Mouse (Mus musculus) stomach, embryonic 14.5 days (tissue): ENCODE data around the gene Bcl2l1. TPM values are rescaled to one million over a fixed set of nuclear protein-coding genes. Genes with fewer than 3 reads are reported as not detected.

Experiments
- ATAC-seq: fragments of 200-750 bp; cut with Nextera tagmentation; 2 replicates; pipeline ENCODE4 v1.8.0; 2017; ENCODE audit warnings: low read depth, moderate TSS enrichment; ENCODE audit not compliant: insufficient number of reproducible peaks, insufficient read depth, low FRiP score
- H3K27ac ChIP-seq: fragments of 300-500 bp; sonication (generic); 2 replicates; pipeline ENCODE4 v1.5.1; 2014; ENCODE audit warnings: mild to moderate bottlenecking, low read length, moderate library complexity, mixed read lengths
- H3K27me3 ChIP-seq: fragments of 300-500 bp; sonication (generic); 2 replicates; pipeline ENCODE4 v1.6.1; 2014; ENCODE audit warnings: low read length, control low read depth, mixed read lengths; ENCODE audit not compliant: control insufficient read depth, insufficient read depth
- H3K36me3 ChIP-seq: fragments of 300-500 bp; sonication (generic); 2 replicates; pipeline ENCODE4 v1.6.1; 2014; ENCODE audit warnings: mild to moderate bottlenecking, control low read depth, low read length, moderate library complexity, mixed read lengths; ENCODE audit not compliant: control insufficient read depth, insufficient read depth
- H3K4me1 ChIP-seq: fragments of 300-500 bp; sonication (generic); 2 replicates; pipeline ENCODE4 v1.6.1; 2014; ENCODE audit warnings: low read length, control low read depth, mixed read lengths; ENCODE audit not compliant: control insufficient read depth, insufficient read depth
- H3K4me2 ChIP-seq: fragments of 300-500 bp; sonication (generic); replicated peaks from 2 replicates; pipeline ENCODE4 v1.6.1; 2014; ENCODE audit warnings: low read depth, low read length, control low read depth
- H3K4me3 ChIP-seq: fragments of 300-500 bp; sonication (generic); 2 replicates; pipeline ENCODE4 v1.5.1; 2014; ENCODE audit warnings: low read depth, low read length, control low read depth
- H3K9ac ChIP-seq: fragments of 300-500 bp; sonication (generic); replicated peaks from 2 replicates; pipeline ENCODE4 v1.6.1; 2014; ENCODE audit warnings: low read depth, mild to moderate bottlenecking, control low read depth, low read length, moderate library complexity, mixed read lengths
- H3K9me3 ChIP-seq: fragments of 300-500 bp; sonication (generic); 2 replicates; pipeline ENCODE4 v1.6.1; 2016; ENCODE audit warnings: low read depth, low read length, control low read depth; ENCODE audit not compliant: control insufficient read depth
- WGBS: fragments of 180-500 bp; shearing (Covaris S2); extraction: QIAGEN DNeasy Blood & Tissue Kit; methylation state at CpG from one replicate; pipeline ENCODE4 v1.1.7; 2014; 5-methylcytosine and 5-hydroxymethylcytosine counted together
- polyA plus RNA-seq: library from polyadenylated mRNA; unstranded; fragments of >200 nt; fragmentation: Nextera tagmentation; extraction: Ambion mirVana; gene quantifications from 2 replicates; pipeline ENCODE4 v1.2.1, GENCODE M21; 2014

Gene Bcl2l1
- polyA plus RNA-seq, 1 experiment from 2014 or later = 79.4 TPM

GRCm38 (mm10) chr2:152792461-152792860, 39.1 kb downstream of the Bcl2l1 start:
- H3K4me1 ChIP-seq = peaks cover 15% of the 10 kb centered on the region
- no peak for ATAC-seq

GRCm38 (mm10) chr2:152789591-152789999, 41.9 kb downstream of the Bcl2l1 start:
- peak; percentile 71; the same call in 1 of the 2 replicates for ATAC-seq
- WGBS = 22% methylated on average over 4 of the region's 4 CpGs
- Histone ChIP-seq H3K4me3 (no peak overlapping the region), H3K9me3 (no peaks in the 10 kb centered on the region), H3K9ac (no peak overlapping the region), H3K27me3 (no peaks in the 10 kb centered on the region), H3K36me3 (no peaks in the 10 kb centered on the region; the same call in 1 of the 2 replicates), H3K4me1 (peaks cover 27% of the 10 kb centered on the region), H3K27ac (peak overlapping the region; percentile 17), H3K4me2 (no peak overlapping the region)

More at GRCm38 (mm10) chr2:152792461-152792860, 39.1 kb downstream of the Bcl2l1 start:
- no peak overlapping the region for H3K27ac ChIP-seq
- no peak overlapping the region for H3K9ac ChIP-seq
- H3K36me3 ChIP-seq = no peaks in the 10 kb centered on the region
- 43% methylated on average over 2 of the region's 2 CpGs for WGBS
- H3K4me3 ChIP-seq = no peak overlapping the region
- H3K9me3 ChIP-seq = no peaks in the 10 kb centered on the region
- no peak overlapping the region for H3K4me2 ChIP-seq
- no peaks in the 10 kb centered on the region for H3K27me3 ChIP-seq

GRCm38 (mm10) chr2:152788892-152789421, 42.6 kb downstream of the Bcl2l1 start:
- H3K4me1 ChIP-seq = peaks cover 27% of the 10 kb centered on the region
- ATAC-seq = peak; percentile 81

GRCm38 (mm10) chr2:152787543-152787942, 44.0 kb downstream of the Bcl2l1 start:
- H3K36me3 ChIP-seq = no peaks in the 10 kb centered on the region; the same call in 1 of the 2 replicates
- WGBS = 87% methylated on average over 6 of the region's 6 CpGs

More at GRCm38 (mm10) chr2:152788892-152789421, 42.6 kb downstream of the Bcl2l1 start:
- WGBS = 54% methylated on average over 6 of the region's 6 CpGs
- Histone ChIP-seq H3K4me3 (no peak overlapping the region), H3K27me3 (no peaks in the 10 kb centered on the region), H3K27ac (peak overlapping the region; percentile 17), H3K9me3 (no peaks in the 10 kb centered on the region), H3K36me3 (no peaks in the 10 kb centered on the region; the same call in 1 of the 2 replicates), H3K9ac (no peak overlapping the region), H3K4me2 (no peak overlapping the region)

GRCm38 (mm10) chr2:152787136-152787535, 44.4 kb downstream of the Bcl2l1 start:
- Histone ChIP-seq H3K9me3 (no peaks in the 10 kb centered on the region), H3K4me1 (peaks cover 24% of the 10 kb centered on the region), H3K9ac (no peak overlapping the region), H3K27me3 (no peaks in the 10 kb centered on the region), H3K36me3 (no peaks in the 10 kb centered on the region; the same call in 1 of the 2 replicates), H3K4me3 (no peak overlapping the region), H3K4me2 (no peak overlapping the region), H3K27ac (no peak overlapping the region)
- 85% methylated on average over 2 of the region's 2 CpGs for WGBS
- no peak for ATAC-seq

More at GRCm38 (mm10) chr2:152787543-152787942, 44.0 kb downstream of the Bcl2l1 start:
- Histone ChIP-seq H3K9me3 (no peaks in the 10 kb centered on the region), H3K27me3 (no peaks in the 10 kb centered on the region), H3K9ac (no peak overlapping the region), H3K27ac (no peak overlapping the region), H3K4me1 (peaks cover 24% of the 10 kb centered on the region), H3K4me2 (no peak overlapping the region), H3K4me3 (no peak overlapping the region)
- no peak for ATAC-seq

GRCm38 (mm10) chr2:152785446-152786350, 45.8 kb downstream of the Bcl2l1 start:
- no peak overlapping the region for H3K4me2 ChIP-seq
- peak overlapping the region; percentile 71 for H3K27ac ChIP-seq
- peaks cover 24% of the 10 kb centered on the region for H3K4me1 ChIP-seq
- no peaks in the 10 kb centered on the region for H3K27me3 ChIP-seq
- ATAC-seq = 0 out of 2 replicates have a peak, but pooled peaks have one; percentile 10
- H3K4me3 ChIP-seq = no peak overlapping the region
- no peak overlapping the region for H3K9ac ChIP-seq
- WGBS = 42% methylated on average over 18 of the region's 18 CpGs
- peaks cover 10% of the 10 kb centered on the region for H3K36me3 ChIP-seq
- no peaks in the 10 kb centered on the region for H3K9me3 ChIP-seq

GRCm38 (mm10) chr2:152784640-152785039, 46.9 kb downstream of the Bcl2l1 start:
- Histone ChIP-seq H3K36me3 (peaks cover 13% of the 10 kb centered on the region), H3K4me3 (no peak overlapping the region), H3K4me2 (no peak overlapping the region), H3K9ac (no peak overlapping the region), H3K4me1 (peaks cover 21% of the 10 kb centered on the region), H3K9me3 (no peaks in the 10 kb centered on the region), H3K27ac (peak overlapping the region; percentile 71; the same call in 1 of the 2 replicates), H3K27me3 (no peaks in the 10 kb centered on the region)
- ATAC-seq = no peak
- WGBS = 90% methylated on average over 8 of the region's 8 CpGs

GRCm38 (mm10) chr2:152783241-152783640, 48.3 kb downstream of the Bcl2l1 start:
- Histone ChIP-seq H3K27me3 (no peaks in the 10 kb centered on the region), H3K27ac (no peak overlapping the region), H3K4me2 (no peak overlapping the region), H3K4me1 (peaks cover 12% of the 10 kb centered on the region; the same call in 1 of the 2 replicates), H3K4me3 (no peak overlapping the region), H3K36me3 (peaks cover 13% of the 10 kb centered on the region), H3K9me3 (no peaks in the 10 kb centered on the region), H3K9ac (no peak overlapping the region)
- 93% methylated on average over 5 of the region's 5 CpGs for WGBS
- no peak for ATAC-seq
